Mouse (Mus musculus) kidney, adult 18-20 months (tissue): ENCODE results near the gene Dnah11.
A peak's percentile ranks its signal among the peaks of the same experiment; 100 is the strongest.

Source experiments
- DNase-seq: peaks from one replicate; pipeline ENCODE4 v3.0.0; 2021

Gene Dnah11

GRCm38 (mm10) chr12:118084806-118085205 lies 114.0 kb downstream of the Dnah11 start:
- no peak for DNase-seq

- DNase-seq, result no peak
Measured at GRCm38 (mm10) chr12:118084134-118084533, 114.7 kb downstream of the Dnah11 start.

GRCm38 (mm10) chr12:118080441-118080840 lies 118.4 kb downstream of the Dnah11 start:
- DNase-seq, result no peak

DNA sequence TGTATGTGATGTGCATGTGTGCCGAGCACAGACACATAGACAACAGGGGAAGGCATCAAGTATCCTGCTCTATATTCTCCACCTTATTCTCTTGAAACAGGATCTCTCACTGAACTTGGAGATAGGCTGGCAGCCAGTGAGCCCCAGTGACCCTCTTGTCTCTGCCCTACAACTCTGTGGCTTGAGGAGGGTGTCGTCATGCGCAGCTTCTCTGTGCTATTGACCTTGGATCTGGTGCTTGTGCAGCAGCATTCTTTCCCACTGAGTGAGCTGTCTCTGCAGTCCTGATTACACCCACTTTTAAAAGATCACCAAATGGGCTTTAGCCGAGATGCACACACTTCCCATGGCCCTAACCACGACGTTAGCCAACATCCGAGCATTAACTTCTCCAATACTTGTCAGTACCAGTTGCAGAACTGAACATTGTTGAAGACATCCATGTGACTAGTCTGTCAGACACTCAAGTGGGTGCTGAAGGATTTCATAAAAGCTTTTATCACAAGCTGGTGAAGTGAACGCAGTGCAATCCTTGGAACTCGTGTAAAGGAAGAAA lies 120.3 kb downstream of the Dnah11 start:
- no peak for DNase-seq

DNA sequence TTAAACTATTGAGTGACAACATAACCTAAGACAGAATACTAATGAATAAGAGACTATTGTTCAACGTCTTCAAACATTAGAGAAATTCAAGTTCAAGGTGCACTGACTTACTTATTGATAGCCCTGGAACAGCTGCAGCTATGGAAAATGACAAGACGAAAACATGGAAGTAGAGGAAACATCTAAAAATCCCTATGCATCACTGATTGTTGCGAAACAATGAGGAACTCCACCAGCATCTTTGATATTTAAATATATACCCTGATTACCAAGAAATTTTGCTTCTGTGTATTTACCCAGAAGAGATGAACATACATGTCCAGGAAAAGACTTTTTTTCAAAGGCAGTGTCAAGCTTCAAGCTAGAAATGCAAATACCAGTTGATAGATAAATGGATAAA lies 122.0 kb downstream of the Dnah11 start:
- no peak for DNase-seq

- DNase-seq, result no peak
Measured at GRCm38 (mm10) chr12:118072181-118072872, 126.5 kb downstream of the Dnah11 start.

GRCm38 (mm10) chr12:118071667-118072066 lies 127.2 kb downstream of the Dnah11 start:
- no peak for DNase-seq

DNA sequence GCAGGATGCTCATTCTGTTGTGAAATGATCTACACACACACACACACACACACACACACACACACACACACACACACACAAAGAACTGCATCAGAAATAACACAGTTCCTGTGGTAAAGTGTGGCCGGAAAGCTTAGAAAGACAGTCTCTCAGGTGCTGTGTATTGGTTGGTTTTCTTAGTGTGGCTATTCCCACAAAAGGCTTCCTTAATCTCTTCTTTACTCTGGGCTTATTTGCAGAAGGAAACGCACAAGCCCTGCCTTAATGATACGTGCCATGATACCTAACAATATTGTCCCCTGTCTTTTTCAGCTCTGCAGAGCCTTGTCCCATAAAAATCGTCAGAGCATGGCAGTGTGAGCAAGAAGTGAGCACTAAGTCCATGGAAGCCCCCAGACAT lies 130.1 kb downstream of the Dnah11 start:
- no peak for DNase-seq

- DNase-seq, result no peak
Measured at GRCm38 (mm10) chr12:118062343-118062742, 136.5 kb downstream of the Dnah11 start.

- no peak for DNase-seq
Measured at GRCm38 (mm10) chr12:118056876-118057275, 142.0 kb downstream of the Dnah11 start.

GRCm38 (mm10) chr12:118045381-118045780 lies 153.5 kb downstream of the Dnah11 start:
- no peak for DNase-seq

GRCm38 (mm10) chr12:118043130-118043647 lies 155.7 kb downstream of the Dnah11 start:
- no peak for DNase-seq

DNA sequence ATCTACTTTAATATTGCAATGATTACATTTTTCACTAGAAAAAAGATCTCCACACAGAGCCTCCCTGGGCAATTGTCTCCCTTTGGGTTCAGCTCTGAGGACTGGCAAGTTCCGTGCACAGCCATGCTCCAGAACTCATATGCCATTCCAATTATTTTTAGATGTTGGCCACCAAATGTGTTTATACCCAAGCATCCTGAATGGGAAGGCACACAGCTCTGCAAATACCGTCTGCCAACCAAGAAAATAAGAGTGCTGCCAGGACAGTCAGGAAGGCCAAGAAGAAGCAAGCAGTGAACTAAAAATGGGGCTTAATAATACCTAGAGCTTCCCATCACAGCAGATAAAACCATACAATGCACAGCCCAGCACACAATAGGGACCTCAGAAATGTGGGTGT lies 156.6 kb downstream of the Dnah11 start:
- DNase-seq, result no peak

- DNase-seq, result no peak
Measured at GRCm38 (mm10) chr12:118034990-118035389, 163.9 kb downstream of the Dnah11 start.

GRCm38 (mm10) chr12:118025771-118026170 lies 173.1 kb downstream of the Dnah11 start:
- DNase-seq, result no peak

DNA sequence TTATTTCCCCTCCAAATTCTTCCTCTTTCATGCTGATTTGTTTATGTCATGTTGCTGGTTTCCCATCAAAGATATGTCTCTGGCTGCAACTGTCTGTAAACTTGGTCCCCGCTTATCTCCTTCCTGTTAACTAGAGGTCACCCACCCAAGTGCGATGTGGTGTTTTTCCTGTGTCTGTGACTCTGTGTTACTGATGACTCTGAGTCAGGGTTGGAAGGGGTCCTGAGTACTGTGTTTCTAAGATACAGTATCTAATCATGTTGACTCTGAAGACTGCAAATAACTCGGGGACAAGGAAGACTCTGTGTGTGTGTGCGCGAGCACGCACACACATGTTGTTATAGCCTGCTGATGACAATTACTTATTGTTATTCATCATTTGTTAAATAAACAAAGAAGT lies 179.9 kb downstream of the Dnah11 start:
- DNase-seq, result no peak

GRCm38 (mm10) chr12:118013872-118014271 lies 185.0 kb downstream of the Dnah11 start:
- no peak for DNase-seq

DNA sequence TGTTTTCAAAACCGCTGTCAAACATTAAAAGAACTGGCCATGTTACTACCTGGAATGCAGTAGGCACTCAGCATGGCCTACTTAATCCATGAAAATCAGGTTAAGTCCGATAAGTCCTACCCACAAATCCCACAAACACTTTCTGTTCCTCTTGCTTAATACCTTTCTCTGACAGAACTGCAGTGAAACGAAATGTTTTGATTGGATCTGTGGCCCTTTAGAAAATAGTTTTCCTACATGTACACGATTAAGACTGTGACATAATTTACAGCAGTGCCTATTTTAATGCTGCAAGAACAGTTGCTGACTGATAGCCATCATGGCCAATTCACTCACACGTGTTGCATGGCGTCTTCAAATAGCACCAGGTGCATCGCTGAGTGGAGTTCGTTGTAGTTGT lies 186.9 kb downstream of the Dnah11 start:
- no peak for DNase-seq

- no peak for DNase-seq
Measured at GRCm38 (mm10) chr12:117994938-117995337, 203.9 kb downstream of the Dnah11 start.

DNA sequence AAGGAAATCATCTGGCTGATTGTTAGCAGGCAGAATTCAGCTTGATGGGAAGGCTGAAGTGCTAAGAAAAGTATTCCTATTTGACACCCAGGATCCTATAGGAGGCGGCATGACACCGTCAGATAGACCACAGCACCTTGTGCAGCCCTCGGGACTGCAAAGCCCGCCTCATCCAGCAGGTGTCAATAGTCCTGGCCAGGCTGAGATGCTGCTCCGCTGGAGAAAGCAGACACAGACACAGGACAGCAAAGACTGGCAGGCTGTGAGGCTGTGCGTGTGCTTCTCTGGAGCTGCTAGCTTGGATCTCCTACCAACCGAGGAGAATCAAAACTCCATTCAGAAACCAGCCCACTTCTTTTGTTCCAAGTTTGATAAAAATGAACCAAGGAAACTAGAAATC lies 205.3 kb downstream of the Dnah11 start:
- DNase-seq, result peak; percentile 76

DNA sequence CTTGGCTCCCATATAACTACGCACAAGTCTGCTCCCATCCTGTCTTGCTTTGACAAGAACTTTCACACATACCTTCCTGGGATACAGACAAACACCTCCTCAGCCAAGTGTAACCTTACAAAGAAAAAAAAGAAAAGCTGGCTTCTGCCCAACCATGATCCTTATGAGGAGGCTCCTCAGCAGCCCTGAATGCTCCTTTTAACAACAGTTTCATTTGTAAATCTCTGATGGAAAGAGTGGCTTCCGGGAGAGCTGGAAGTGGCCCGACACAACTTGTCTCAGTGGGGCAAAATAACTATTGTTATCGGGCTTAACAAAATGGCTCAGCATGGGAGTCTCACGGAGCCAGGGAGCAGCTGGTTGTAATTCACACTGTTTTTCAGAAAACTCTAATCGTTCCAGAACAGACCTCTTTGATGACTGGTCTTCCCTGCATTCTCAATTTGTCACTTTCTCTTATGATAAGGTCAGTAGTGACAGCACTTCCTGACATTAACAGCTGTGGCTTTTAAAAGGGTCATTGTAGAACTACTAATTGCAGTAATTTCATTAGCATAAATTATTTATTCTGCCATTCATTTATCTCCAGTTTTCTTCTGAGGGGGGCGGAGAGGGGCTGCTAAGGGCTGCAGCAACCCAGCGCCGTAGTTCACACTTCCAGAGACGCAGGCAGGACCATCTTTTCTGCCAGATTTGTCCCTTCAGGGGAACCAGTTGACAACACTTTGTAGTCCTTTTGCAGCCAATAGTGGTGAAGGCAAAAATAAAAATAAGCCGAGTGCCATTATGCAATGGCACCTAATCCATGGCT lies 209.6 kb downstream of the Dnah11 start:
- no peak for DNase-seq

- no peak for DNase-seq
Measured at GRCm38 (mm10) chr12:117980315-117980714, 218.5 kb downstream of the Dnah11 start.

- DNase-seq, result no peak
Measured at GRCm38 (mm10) chr12:117973712-117974111, 225.1 kb downstream of the Dnah11 start.

GRCm38 (mm10) chr12:117962698-117963097 lies 236.1 kb downstream of the Dnah11 start:
- DNase-seq, result no peak
